Mouse (Mus musculus) embryonic facial prominence, embryonic 13.5 days (tissue): ENCODE measurements around the gene Tgfbr1. TPM values are rescaled to one million over a fixed set of nuclear protein-coding genes. Genes with fewer than 3 reads are reported as not detected.

Experiments used
- ATAC-seq: fragments of 200-750 bp; cut with Nextera tagmentation; 2 replicates; pipeline ENCODE4 v1.8.0; 2017; ENCODE audit warnings: low read depth; ENCODE audit not compliant: insufficient number of reproducible peaks, insufficient read depth, low FRiP score, low TSS enrichment
- H3K27ac ChIP-seq: fragments of 300-500 bp; sonication (generic); 2 replicates; pipeline ENCODE4 v1.5.1; 2015; ENCODE audit warnings: moderate library complexity, mild to moderate bottlenecking, inconsistent platforms
- H3K27me3 ChIP-seq: fragments of 300-500 bp; sonication (generic); 2 replicates; pipeline ENCODE4 v1.6.1; 2015; ENCODE audit warnings: mild to moderate bottlenecking, inconsistent platforms
- H3K36me3 ChIP-seq: fragments of 300-500 bp; sonication (generic); 2 replicates; pipeline ENCODE4 v1.6.1; 2015; ENCODE audit warnings: mild to moderate bottlenecking, inconsistent platforms
- H3K4me1 ChIP-seq: fragments of 300-500 bp; sonication (generic); 2 replicates; pipeline ENCODE4 v1.6.1; 2015; ENCODE audit warnings: inconsistent platforms
- H3K4me2 ChIP-seq: fragments of 300-500 bp; sonication (generic); 2 replicates; pipeline ENCODE4 v1.6.1; 2015; ENCODE audit warnings: moderate library complexity, mild to moderate bottlenecking, inconsistent platforms
- H3K4me3 ChIP-seq: fragments of 300-500 bp; sonication (generic); 2 replicates; pipeline ENCODE4 v1.5.1; 2015; ENCODE audit warnings: mild to moderate bottlenecking, inconsistent platforms
- H3K9ac ChIP-seq: fragments of 300-500 bp; sonication (generic); 2 replicates; pipeline ENCODE4 v1.6.1; 2015; ENCODE audit warnings: mild to moderate bottlenecking, inconsistent platforms
- H3K9me3 ChIP-seq: fragments of 300-500 bp; sonication (generic); 2 replicates; pipeline ENCODE4 v1.6.1; 2016; ENCODE audit warnings: inconsistent platforms
- WGBS: fragments of 180-500 bp; shearing (Covaris S2); methylation state at CpG from one replicate; pipeline ENCODE4 v1.1.7; 2015; ENCODE audit warnings: mixed read lengths; 5-methylcytosine and 5-hydroxymethylcytosine counted together
- polyA plus RNA-seq: library from polyadenylated mRNA; unstranded; fragments of >200 nt; fragmentation: Nextera tagmentation; extraction: Ambion mirVana; gene quantifications from 2 replicates; pipeline ENCODE4 v1.2.1, GENCODE M21; 2015

The Tgfbr1 gene
- polyA plus RNA-seq, 1 experiment from 2014 or later = 45.1 TPM

DNA sequence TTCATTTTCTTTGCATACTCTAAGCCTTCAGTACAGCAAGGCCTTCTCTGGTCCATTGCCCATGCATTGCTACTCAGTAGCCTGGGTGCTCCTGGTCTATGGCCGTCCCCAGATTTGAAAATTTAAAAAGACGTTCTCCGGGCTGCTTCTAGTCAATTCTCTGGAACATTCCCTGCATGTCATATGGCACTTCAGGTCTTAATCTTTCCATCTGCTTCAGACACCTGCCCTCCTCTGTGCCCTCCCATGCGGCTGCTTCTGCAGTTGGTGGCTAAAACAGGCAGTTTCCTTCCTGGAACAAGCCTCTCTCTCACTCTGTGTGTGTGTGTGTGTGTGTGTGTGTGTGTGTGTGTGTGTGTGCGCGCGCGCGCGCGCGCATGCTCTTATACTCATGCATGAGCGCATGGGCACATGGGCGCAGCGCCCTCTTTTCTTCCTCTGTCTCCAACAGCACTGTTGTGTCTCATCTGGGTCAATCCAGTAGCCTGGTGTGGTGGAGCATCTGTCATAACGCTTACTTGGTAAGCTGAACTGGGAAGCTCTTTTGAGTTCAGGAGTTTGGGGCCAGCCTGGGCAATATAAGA is 72.3 kb downstream of the Tgfbr1 start:
- no peaks in the 10 kb centered on the region for H3K27me3 ChIP-seq
- H3K4me3 ChIP-seq = no peak overlapping the region
- no peaks in the 10 kb centered on the region for H3K36me3 ChIP-seq
- H3K9me3 ChIP-seq = no peaks in the 10 kb centered on the region
- peaks cover 1% of the 10 kb centered on the region; the same call in 1 of the 2 replicates for H3K4me1 ChIP-seq
- no peak for ATAC-seq
- H3K27ac ChIP-seq = no peak overlapping the region
- no peak overlapping the region for H3K9ac ChIP-seq
- H3K4me2 ChIP-seq = no peak overlapping the region
- WGBS = 90% methylated on average over 16 of the region's 16 CpGs

DNA sequence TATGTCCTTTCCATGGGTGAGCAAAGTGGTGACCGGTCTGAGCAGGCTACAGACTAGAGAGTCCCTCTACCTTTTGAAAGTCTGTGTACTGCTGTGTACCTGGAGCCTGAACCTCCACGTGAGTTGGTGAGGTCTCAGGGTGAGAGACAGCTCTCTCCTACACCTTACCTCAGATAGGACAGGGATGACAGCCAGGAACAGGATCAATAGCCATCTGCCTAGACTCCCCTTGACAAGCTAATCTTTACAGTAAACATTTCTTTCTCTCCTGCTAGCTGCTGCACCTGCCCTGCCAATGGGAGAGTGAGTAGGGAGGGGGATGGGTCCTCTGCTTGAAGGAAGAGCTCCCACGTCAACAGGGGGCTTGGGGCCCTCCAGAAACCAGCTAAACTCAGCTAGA is 74.6 kb downstream of the Tgfbr1 start:
- Histone ChIP-seq H3K9ac (no peak overlapping the region), H3K36me3 (no peaks in the 10 kb centered on the region), H3K27ac (no peak overlapping the region), H3K4me1 (no peaks in the 10 kb centered on the region), H3K4me2 (no peak overlapping the region), H3K27me3 (no peaks in the 10 kb centered on the region), H3K4me3 (no peak overlapping the region), H3K9me3 (no peaks in the 10 kb centered on the region)
- 61% methylated on average over 3 of the region's 3 CpGs for WGBS
- ATAC-seq = no peak

DNA sequence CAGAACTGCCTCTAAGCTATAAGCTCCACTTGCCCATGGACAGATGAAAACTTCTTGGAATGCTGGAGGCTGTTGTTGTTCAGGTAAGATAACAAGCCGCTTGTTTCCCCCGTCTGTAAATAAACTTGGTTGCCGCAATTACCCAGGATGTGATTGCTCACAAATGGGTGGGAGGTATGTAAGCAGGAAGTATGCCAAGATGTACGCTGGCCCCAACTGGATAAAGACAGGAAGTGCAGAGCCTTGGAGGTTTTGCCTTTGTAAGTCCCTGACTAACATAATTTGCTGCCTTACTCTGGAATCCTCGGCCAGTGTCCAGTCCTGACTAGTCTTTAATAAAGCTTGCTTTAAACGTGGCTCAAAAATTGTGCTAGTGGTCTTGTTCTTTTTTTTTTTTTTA is 77.5 kb downstream of the Tgfbr1 start:
- Histone ChIP-seq H3K27me3 (no peaks in the 10 kb centered on the region), H3K27ac (no peak overlapping the region), H3K4me3 (no peak overlapping the region), H3K36me3 (no peaks in the 10 kb centered on the region), H3K4me2 (no peak overlapping the region), H3K9ac (no peak overlapping the region), H3K4me1 (no peaks in the 10 kb centered on the region), H3K9me3 (no peaks in the 10 kb centered on the region)
- no peak for ATAC-seq
- 50% methylated on average over 6 of the region's 6 CpGs for WGBS

DNA sequence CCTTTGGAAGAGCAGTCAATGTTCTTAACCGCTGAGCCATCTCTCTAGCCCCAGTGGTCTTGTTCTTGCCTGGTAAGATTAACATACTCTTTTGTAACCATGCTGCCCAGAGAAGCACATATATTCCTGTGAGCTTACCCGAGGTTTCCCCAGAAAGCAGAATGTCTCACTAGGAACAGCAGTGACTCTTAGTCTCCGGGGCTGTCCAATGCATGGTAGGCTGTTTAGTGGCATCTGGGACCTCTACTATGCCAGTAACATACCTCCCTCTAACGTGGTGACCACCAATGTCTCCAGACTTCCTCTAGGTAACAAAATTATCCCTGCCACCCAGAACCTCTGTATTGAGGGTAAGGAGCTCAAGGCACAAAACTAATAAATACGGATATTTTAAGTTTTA is 78.1 kb downstream of the Tgfbr1 start:
- no peaks in the 10 kb centered on the region for H3K9me3 ChIP-seq
- no peak overlapping the region for H3K9ac ChIP-seq
- H3K27ac ChIP-seq = no peak overlapping the region
- no peaks in the 10 kb centered on the region for H3K4me1 ChIP-seq
- no peak overlapping the region for H3K4me2 ChIP-seq
- no peaks in the 10 kb centered on the region for H3K27me3 ChIP-seq
- WGBS = 82% methylated on average over 5 of the region's 5 CpGs
- no peaks in the 10 kb centered on the region for H3K36me3 ChIP-seq
- no peak for ATAC-seq
- H3K4me3 ChIP-seq = no peak overlapping the region

DNA sequence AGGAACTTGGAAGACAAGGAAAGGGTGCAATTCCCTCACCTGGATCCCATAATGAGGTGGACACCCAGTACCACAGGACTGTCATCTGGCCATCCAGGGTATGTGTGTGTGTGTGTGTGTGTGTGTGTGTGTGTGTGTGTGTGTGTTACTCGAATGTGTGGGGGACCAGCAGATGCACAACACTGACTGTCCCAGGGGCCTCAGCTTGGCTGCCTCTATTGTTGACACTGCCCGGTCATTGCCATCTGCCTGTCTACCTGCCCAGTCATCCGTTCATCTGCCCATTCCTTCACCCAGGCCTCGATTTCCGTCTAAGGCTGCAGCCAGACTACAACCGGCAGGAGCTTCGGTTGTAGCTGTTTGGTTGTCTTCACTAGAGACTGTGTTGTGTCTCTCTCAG is 79.7 kb downstream of the Tgfbr1 start:
- H3K9ac ChIP-seq = no peak overlapping the region
- ATAC-seq = no peak
- H3K36me3 ChIP-seq = no peaks in the 10 kb centered on the region
- 89% methylated on average over 7 of the region's 7 CpGs for WGBS
- H3K4me3 ChIP-seq = no peak overlapping the region
- H3K4me1 ChIP-seq = peaks cover 4% of the 10 kb centered on the region; the same call in 1 of the 2 replicates
- no peaks in the 10 kb centered on the region for H3K27me3 ChIP-seq
- no peak overlapping the region for H3K4me2 ChIP-seq
- H3K27ac ChIP-seq = no peak overlapping the region
- H3K9me3 ChIP-seq = no peaks in the 10 kb centered on the region

DNA sequence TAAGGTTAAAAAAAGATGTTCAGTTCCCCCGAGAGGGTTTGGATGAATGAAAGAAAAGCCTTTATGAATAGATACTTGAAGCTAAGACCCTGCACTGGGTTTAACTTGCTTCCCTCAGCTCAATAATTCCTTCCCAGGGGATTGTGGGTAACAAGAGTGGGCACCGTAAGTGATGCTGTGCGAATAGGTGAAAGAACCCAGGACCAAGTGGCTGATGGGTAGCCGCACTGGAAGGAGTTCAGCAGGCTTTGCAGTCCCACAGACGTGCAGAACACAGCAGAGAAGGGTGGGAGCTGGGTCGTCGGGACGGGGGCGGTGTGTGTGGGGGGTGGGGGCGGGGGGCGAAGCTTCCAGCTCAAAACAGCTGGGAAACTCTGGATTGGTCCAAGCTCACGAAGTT is 82.1 kb downstream of the Tgfbr1 start:
- no peak for ATAC-seq
- Histone ChIP-seq H3K9me3 (no peaks in the 10 kb centered on the region), H3K4me1 (peaks cover 8% of the 10 kb centered on the region), H3K36me3 (no peaks in the 10 kb centered on the region), H3K4me3 (no peak overlapping the region), H3K4me2 (no peak overlapping the region), H3K27ac (no peak overlapping the region), H3K9ac (no peak overlapping the region), H3K27me3 (no peaks in the 10 kb centered on the region)
- WGBS = 71% methylated on average over 12 of the region's 12 CpGs

DNA sequence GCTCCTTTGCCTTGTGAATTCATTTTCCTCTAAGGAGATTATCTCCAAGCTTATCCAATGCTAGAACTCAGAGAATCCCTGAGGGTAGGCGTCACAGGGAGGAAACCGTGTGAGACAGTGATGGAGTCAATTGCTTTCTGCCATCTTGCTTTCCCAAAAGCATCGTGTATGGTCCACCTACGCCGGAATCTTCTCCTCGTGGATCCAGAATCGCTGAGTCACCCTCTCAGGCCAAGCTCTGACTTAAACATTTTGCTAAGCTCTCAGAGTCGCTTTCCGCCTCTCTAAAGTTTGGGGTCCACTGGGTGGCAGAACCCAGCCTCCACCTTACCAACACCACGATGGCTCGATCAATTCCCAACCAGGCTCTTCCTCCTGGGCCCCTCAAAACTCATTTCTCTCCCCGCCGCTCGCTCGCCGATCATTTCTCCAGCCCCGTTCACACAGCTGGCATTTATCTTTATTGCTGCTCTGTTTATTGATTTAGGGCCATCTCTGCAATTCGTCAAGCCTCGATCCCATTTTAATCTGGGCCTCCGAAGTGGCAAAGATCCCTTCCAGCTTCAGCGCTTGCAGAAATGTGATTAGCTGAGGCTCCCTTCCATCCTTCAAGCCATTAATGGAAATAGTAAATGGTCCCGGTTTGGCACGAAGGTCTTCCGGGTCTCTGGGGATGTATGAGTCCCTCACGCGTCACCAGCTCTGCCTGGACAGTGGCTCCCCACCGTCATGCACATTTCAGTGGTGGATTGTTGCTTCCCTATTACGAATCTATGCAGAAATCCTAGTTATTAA is 82.7 kb downstream of the Tgfbr1 start:
- Histone ChIP-seq H3K36me3 (no peaks in the 10 kb centered on the region), H3K4me3 (no peak overlapping the region), H3K9ac (no peak overlapping the region), H3K9me3 (no peaks in the 10 kb centered on the region), H3K4me1 (peaks cover 8% of the 10 kb centered on the region), H3K4me2 (no peak overlapping the region), H3K27me3 (no peaks in the 10 kb centered on the region), H3K27ac (no peak overlapping the region)
- WGBS = 83% methylated on average over 28 of the region's 28 CpGs
- ATAC-seq = no peak

DNA sequence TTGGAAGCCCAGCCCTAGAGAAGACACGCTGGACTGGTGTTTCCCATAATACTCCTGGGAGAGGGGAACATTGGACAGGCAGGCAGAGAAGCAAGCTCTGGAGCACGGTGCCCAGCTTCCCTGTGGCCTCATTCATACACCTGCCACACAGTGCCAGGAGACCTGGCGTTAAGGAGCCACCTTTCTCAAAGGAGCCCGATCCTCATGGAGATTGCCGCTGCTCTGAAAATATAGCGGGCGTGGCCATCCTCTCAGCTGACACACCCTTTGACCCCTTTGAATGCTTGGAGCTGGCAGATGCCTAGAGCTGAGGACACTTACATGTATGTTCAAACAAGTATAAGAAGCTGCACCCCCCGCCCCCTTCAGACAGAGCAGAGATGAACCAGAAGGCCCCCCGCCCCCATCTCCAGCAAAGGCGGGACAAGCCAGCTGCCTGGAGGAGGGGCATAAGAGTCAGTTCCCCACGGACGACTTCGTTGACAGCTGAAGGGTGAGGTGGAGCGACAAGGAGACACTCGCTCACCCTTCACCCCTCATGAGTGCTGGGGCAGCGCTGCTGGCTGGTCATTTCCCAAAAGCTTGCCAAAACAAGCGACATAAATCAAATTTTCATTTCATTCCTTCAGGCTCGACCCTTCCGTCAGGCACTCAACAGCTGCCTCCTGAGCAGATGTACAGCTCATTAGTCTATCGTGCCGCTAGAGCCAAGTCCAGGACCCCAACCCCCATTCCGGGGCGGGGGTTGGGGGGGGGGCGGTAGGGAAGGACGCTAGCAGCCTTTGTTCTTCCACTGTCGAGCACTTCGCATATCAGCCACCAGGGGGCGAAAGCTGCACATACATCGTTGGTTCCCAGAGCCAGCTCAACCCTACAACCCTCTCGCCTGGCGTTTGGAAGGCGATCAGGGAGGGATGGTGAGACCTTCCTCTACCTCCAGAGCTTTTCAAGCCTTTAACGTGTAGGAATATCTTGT is 84.6 kb downstream of the Tgfbr1 start:
- WGBS = 1% methylated on average over 33 of the region's 33 CpGs
- peak overlapping the region; percentile 28; the same call in 1 of the 2 replicates for H3K27ac ChIP-seq
- no peaks in the 10 kb centered on the region for H3K27me3 ChIP-seq
- peak overlapping the region; percentile 88 for H3K4me2 ChIP-seq
- H3K9me3 ChIP-seq = no peaks in the 10 kb centered on the region
- peak overlapping the region; percentile 86 for H3K9ac ChIP-seq
- no peaks in the 10 kb centered on the region for H3K36me3 ChIP-seq
- peaks cover 8% of the 10 kb centered on the region for H3K4me1 ChIP-seq
- H3K4me3 ChIP-seq = peak overlapping the region; percentile 59
- peak; percentile 77 for ATAC-seq

DNA sequence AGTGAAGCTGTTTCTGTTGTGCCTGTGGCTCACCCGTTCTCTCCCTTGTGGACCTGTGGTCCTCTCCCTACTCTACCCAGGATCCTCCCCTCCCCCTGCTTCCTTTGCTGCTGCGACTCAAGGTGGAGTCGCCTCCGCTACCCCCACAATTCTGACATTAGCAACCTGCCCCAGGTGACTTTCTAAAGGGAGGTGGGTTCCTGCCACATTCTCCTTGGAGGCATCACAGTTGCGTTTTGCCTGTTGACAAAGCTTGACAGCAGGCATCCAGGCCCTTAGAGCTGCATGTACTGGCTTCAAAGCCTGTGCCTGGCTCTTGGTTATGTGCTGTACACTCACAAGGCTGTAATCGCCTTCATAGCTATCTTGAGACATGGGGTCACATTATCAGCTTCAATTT is 85.9 kb downstream of the Tgfbr1 start:
- Histone ChIP-seq H3K9ac (no peak overlapping the region), H3K4me2 (no peak overlapping the region), H3K36me3 (no peaks in the 10 kb centered on the region), H3K27me3 (no peaks in the 10 kb centered on the region), H3K27ac (no peak overlapping the region), H3K9me3 (no peaks in the 10 kb centered on the region), H3K4me1 (peaks cover 8% of the 10 kb centered on the region), H3K4me3 (no peak overlapping the region)
- 81% methylated on average over 6 of the region's 6 CpGs for WGBS
- no peak for ATAC-seq

DNA sequence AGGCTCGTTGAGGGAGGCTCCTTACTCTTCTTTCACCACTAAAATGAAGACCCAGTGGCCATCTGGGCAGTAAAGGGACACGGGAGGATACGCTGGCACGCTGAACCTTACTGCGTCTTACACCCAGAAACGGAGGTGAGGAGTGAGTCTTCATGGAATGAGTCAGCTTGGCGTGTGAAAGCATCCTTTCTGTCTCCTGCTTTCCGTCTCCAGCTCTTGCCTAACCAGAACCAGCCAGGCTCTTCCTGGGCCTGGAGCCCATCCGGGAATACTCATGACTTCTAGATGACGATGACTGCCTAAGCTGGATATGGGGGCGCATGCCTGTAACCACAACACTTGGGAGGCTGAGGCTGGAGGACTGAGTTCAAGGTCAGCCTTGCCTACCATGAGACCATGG is 87.9 kb downstream of the Tgfbr1 start:
- H3K4me2 ChIP-seq = no peak overlapping the region
- 92% methylated on average over 11 of the region's 11 CpGs for WGBS
- H3K9ac ChIP-seq = no peak overlapping the region
- ATAC-seq = no peak
- H3K36me3 ChIP-seq = no peaks in the 10 kb centered on the region
- no peak overlapping the region for H3K4me3 ChIP-seq
- H3K27ac ChIP-seq = no peak overlapping the region
- H3K27me3 ChIP-seq = no peaks in the 10 kb centered on the region
- peaks cover 8% of the 10 kb centered on the region for H3K4me1 ChIP-seq
- H3K9me3 ChIP-seq = no peaks in the 10 kb centered on the region

DNA sequence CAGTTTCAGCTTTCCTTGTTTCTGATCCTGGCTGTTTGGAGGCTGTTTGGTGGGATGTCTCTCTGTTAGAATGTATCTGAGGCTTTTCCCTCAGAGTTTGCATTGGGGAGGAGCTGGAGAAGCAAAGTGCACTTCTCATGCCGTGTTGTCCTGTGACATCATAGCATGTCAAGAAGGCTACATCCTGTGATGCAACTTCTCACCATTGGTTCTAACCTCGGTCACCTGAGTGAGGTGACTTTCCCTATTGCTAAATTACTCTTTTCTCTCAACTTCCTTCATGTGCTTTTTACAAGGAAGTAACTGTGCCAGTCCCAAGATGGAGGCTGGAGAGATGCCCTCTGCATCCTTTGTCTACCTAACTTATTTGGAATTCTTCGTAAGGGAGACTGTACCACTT is 95.5 kb downstream of the Tgfbr1 start:
- no peaks in the 10 kb centered on the region; the same call in 1 of the 2 replicates for H3K9me3 ChIP-seq
- no peaks in the 10 kb centered on the region for H3K4me1 ChIP-seq
- no peak overlapping the region for H3K4me2 ChIP-seq
- H3K36me3 ChIP-seq = no peaks in the 10 kb centered on the region
- ATAC-seq = no peak
- no peak overlapping the region for H3K27ac ChIP-seq
- 90% methylated on average over 3 of the region's 3 CpGs for WGBS
- no peak overlapping the region for H3K4me3 ChIP-seq
- H3K9ac ChIP-seq = no peak overlapping the region
- no peaks in the 10 kb centered on the region for H3K27me3 ChIP-seq
